ENCODE assay signal across 8 mouse cellular contexts in the genomic region with DNA sequence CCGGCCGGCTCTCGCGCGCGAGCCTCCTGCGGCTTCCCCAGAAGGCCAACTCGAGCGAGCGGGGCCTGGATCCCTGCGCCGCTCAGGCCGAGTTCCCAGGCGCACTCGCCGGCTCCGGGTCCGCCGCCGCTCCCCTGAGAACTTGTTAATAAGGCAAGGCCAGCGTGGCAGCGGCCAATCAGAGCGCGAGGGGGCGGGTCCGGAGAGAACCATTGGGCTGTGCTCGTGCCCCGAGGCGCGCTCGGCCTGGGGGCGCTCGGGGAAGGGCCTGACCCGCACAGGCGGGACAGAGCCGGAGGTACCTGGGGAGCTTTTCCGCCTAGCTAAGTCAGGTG. TPM values are rescaled to one million over a fixed set of nuclear protein-coding genes. Genes with fewer than 3 reads are reported as not detected.
A peak's percentile ranks its signal among the peaks of the same experiment; 100 is the strongest.
DNase-seq lines count a peak whose midpoint lies in the region; ATAC-seq lines count a peak whose summit lies in the region.

A gene (minus strand): TSS at position 123 of the 335 bp plus-strand sequence.

- H3K9ac ChIP-seq in hindbrain, embryonic 11.5 days (ENCODE audit: low read depth, low read length), result peak within 1 kb of the TSS; percentile 68

- no peak within 1 kb of the TSS for H3K27ac ChIP-seq in hindbrain, embryonic 11.5 days (ENCODE audit: low read depth, low read length)

- no peaks in the 10 kb centered on the region for H3K9me3 ChIP-seq in hindbrain, embryonic 11.5 days (ENCODE audit: control insufficient read depth, low read length)

- under 1% methylated on average over 37 of the region's 37 CpGs for WGBS in hindbrain, embryonic 11.5 days

- H3K4me2 ChIP-seq in hindbrain, embryonic 11.5 days (replicated peaks; ENCODE audit: low read depth, low read length), result peak within 1 kb of the TSS; percentile 89

- DNase-seq in R1 (ENCODE audit: low read depth, low spot score), result peak; percentile 89
- peak; percentile 15 for DNase-seq in cerebellum, adult 8-10 months
- peak; percentile 90 for DNase-seq in hindbrain, embryonic 11.5 days (ENCODE audit: low spot score)
- DNase-seq in layer of hippocampus, postnatal 10 days (ENCODE audit: low spot score in 2 of 2), result peak; percentile 67 to 80
- DNase-seq in lung, postnatal 10 days, result peak; percentile 87
- DNase-seq in retina, postnatal 1 day, result peak; percentile 92

- H3K4me3 ChIP-seq in hindbrain, embryonic 11.5 days (ENCODE audit: low read depth, low read length), result peak within 1 kb of the TSS; percentile 56

- peaks cover 20% of the 10 kb centered on the region for H3K4me1 ChIP-seq in hindbrain, embryonic 11.5 days (replicated peaks; ENCODE audit: control insufficient read depth, insufficient read depth, low read length)

- H3K36me3 ChIP-seq in hindbrain, embryonic 11.5 days (ENCODE audit: control insufficient read depth, insufficient read depth, low read length), result no peaks in the 10 kb centered on the region

- H3K27me3 ChIP-seq in hindbrain, embryonic 11.5 days (ENCODE audit: control insufficient read depth, insufficient read depth, low read length), result peaks cover 79% of the 10 kb centered on the region

- ATAC-seq in frontal cortex, adult (ENCODE audit: low TSS enrichment), result 0 out of 2 replicates have a peak, but pooled peaks have one; percentile 41
- ATAC-seq in hindbrain, embryonic 11.5 days (ENCODE audit: low FRiP score), result peak; percentile 85
- ATAC-seq in erythroblast, adult 5-6 weeks (replicated peaks; ENCODE audit: low FRiP score, poor library complexity, severe bottlenecking), result no peak

RNA-seq across cellular contexts. Expression of the gene that starts here (rescaled TPM):
- polyA plus RNA-seq in hindbrain, embryonic 11.5 days (2014; fragmentation: Nextera tagmentation; extraction: Ambion mirVana), result 103 and 121 TPM in 2 replicates
- total RNA-seq in layer of hippocampus, postnatal 10 days (2021), result 1 to 10 TPM; 7.4 to 8.5 TPM
- not detected in 2 replicates for total RNA-seq in erythroblast, adult 5-6 weeks (2015; ENCODE audit: low replicate concordance)
- total RNA-seq in erythroblast, adult 5-6 weeks (2017; ENCODE audit: low replicate concordance), result not detected in 2 replicates

Comparison
In these comparisons a context has a peak if more than half of its experiments do, and no peak if none do; other contexts are left out.
1. RNA of the gene that starts here (total RNA-seq): 7.4 to 8.5 TPM in layer of hippocampus, postnatal 10 days; not detected in erythroblast, adult 5-6 weeks; every median in the first group is over 4 times any median in the second.
2. DNase-seq: peak in every context shown above with its lines; median percentile 92 in retina, postnatal 1 day; 90 in hindbrain, embryonic 11.5 days; 89 in R1; 87 in lung, postnatal 10 days; 74 in layer of hippocampus, postnatal 10 days; 15 in cerebellum, adult 8-10 months.